Mouse (Mus musculus) forebrain, embryonic 13.5 days (tissue): Measurements from ENCODE around the gene Sash1. TPM values are rescaled to one million over a fixed set of nuclear protein-coding genes. Genes with fewer than 3 reads are reported as not detected.
"Not testable (repeated sequence)": the region's sequence is repeated elsewhere in the genome, so short reads cannot be mapped to it uniquely, and the experiment has no call there.

ENCODE experiments used
- ATAC-seq: fragments of 200-750 bp; cut with Nextera tagmentation; 2 replicates; pipeline ENCODE4 v1.8.0; 2017
- H3K27ac ChIP-seq: fragments of 300-500 bp; sonication (generic); 2 replicates; pipeline ENCODE4 v1.5.1; 2015; ENCODE audit warnings: inconsistent platforms, mild to moderate bottlenecking, moderate library complexity
- H3K27me3 ChIP-seq: fragments of 300-500 bp; sonication (generic); 2 replicates; pipeline ENCODE4 v1.6.1; 2015; ENCODE audit warnings: mild to moderate bottlenecking, inconsistent platforms
- H3K36me3 ChIP-seq: fragments of 300-500 bp; sonication (generic); 2 replicates; pipeline ENCODE4 v1.6.1; 2015; ENCODE audit warnings: mild to moderate bottlenecking, inconsistent platforms; ENCODE audit not compliant: poor library complexity, severe bottlenecking
- H3K4me1 ChIP-seq: fragments of 300-500 bp; sonication (generic); 2 replicates; pipeline ENCODE4 v1.6.1; 2015; ENCODE audit warnings: inconsistent platforms
- H3K4me2 ChIP-seq: fragments of 300-500 bp; sonication (generic); 2 replicates; pipeline ENCODE4 v1.6.1; 2015; ENCODE audit warnings: inconsistent platforms, mild to moderate bottlenecking, moderate library complexity
- H3K4me3 ChIP-seq: fragments of 300-500 bp; sonication (generic); 2 replicates; pipeline ENCODE4 v1.5.1; 2015; ENCODE audit warnings: mild to moderate bottlenecking, inconsistent platforms
- H3K9ac ChIP-seq: fragments of 300-500 bp; sonication (generic); 2 replicates; pipeline ENCODE4 v1.6.1; 2015; ENCODE audit warnings: mild to moderate bottlenecking, inconsistent platforms
- H3K9me3 ChIP-seq: fragments of 300-500 bp; sonication (generic); replicated peaks from 2 replicates; pipeline ENCODE4 v1.6.1; 2016; ENCODE audit warnings: inconsistent platforms
- WGBS: fragments of 180-500 bp; shearing (Covaris S2); methylation state at CpG from one replicate; pipeline ENCODE4 v1.1.7; 2015; 5-methylcytosine and 5-hydroxymethylcytosine counted together
- polyA plus RNA-seq: library from polyadenylated mRNA; unstranded; fragments of >200 nt; fragmentation: Nextera tagmentation; extraction: Ambion mirVana; gene quantifications from 2 replicates; pipeline ENCODE4 v1.2.1, GENCODE M21; 2015

Sash1 gene
- polyA plus RNA-seq, 1 experiment from 2014 or later: 2.5 TPM

GRCm38 (mm10) chr10:8742872-8743271, 143.0 kb downstream of the Sash1 start:
- no peaks in the 10 kb centered on the region for H3K9me3 ChIP-seq
- peaks cover 41% of the 10 kb centered on the region for H3K36me3 ChIP-seq
- 43% methylated on average over 2 of the region's 2 CpGs for WGBS
- ATAC-seq: peak; percentile 73
- H3K27me3 ChIP-seq: no peaks in the 10 kb centered on the region
- no peaks in the 10 kb centered on the region for H3K4me1 ChIP-seq
- H3K9ac ChIP-seq: no peak overlapping the region
- no peak overlapping the region for H3K4me3 ChIP-seq
- no peak overlapping the region for H3K27ac ChIP-seq
- no peak overlapping the region for H3K4me2 ChIP-seq

GRCm38 (mm10) chr10:8741505-8741904, 144.4 kb downstream of the Sash1 start:
- no peak overlapping the region for H3K27ac ChIP-seq
- H3K4me2 ChIP-seq: no peak overlapping the region
- H3K4me1 ChIP-seq: no peaks in the 10 kb centered on the region
- no peaks in the 10 kb centered on the region for H3K9me3 ChIP-seq
- peaks cover 43% of the 10 kb centered on the region for H3K36me3 ChIP-seq
- no peak overlapping the region for H3K4me3 ChIP-seq
- no peaks in the 10 kb centered on the region for H3K27me3 ChIP-seq
- 95% methylated on average over 9 of the region's 9 CpGs for WGBS
- H3K9ac ChIP-seq: no peak overlapping the region
- ATAC-seq: no peak

GRCm38 (mm10) chr10:8740797-8741196, 145.1 kb downstream of the Sash1 start:
- H3K9ac ChIP-seq: no peak overlapping the region
- H3K9me3 ChIP-seq: no peaks in the 10 kb centered on the region
- no peak overlapping the region for H3K27ac ChIP-seq
- no peak for ATAC-seq
- H3K4me2 ChIP-seq: no peak overlapping the region
- no peak overlapping the region for H3K4me3 ChIP-seq
- peaks cover 43% of the 10 kb centered on the region for H3K36me3 ChIP-seq
- 93% methylated on average over 5 of the region's 5 CpGs for WGBS
- H3K4me1 ChIP-seq: no peaks in the 10 kb centered on the region
- no peaks in the 10 kb centered on the region for H3K27me3 ChIP-seq

- Histone ChIP-seq H3K36me3 (peaks cover 36% of the 10 kb centered on the region), H3K9ac (no peak overlapping the region), H3K4me3 (no peak overlapping the region), H3K27me3 (no peaks in the 10 kb centered on the region), H3K4me2 (no peak overlapping the region), H3K4me1 (no peaks in the 10 kb centered on the region), H3K27ac (no peak overlapping the region), H3K9me3 (no peaks in the 10 kb centered on the region)
- 92% methylated on average over 34 of the region's 34 CpGs for WGBS
- ATAC-seq: no peak
Observed at GRCm38 (mm10) chr10:8729387-8730337, 156.2 kb downstream of the Sash1 start.

- no peak overlapping the region for H3K27ac ChIP-seq
- no peak overlapping the region for H3K4me2 ChIP-seq
- H3K27me3 ChIP-seq: no peaks in the 10 kb centered on the region
- no peak overlapping the region for H3K9ac ChIP-seq
- no peak overlapping the region for H3K4me3 ChIP-seq
- H3K4me1 ChIP-seq: no peaks in the 10 kb centered on the region
- 46% methylated on average over 13 of the region's 13 CpGs for WGBS
- no peaks in the 10 kb centered on the region for H3K9me3 ChIP-seq
- H3K36me3 ChIP-seq: no peaks in the 10 kb centered on the region
- ATAC-seq: no peak
Observed at GRCm38 (mm10) chr10:8719345-8719744, 166.5 kb downstream of the Sash1 start.

- H3K27me3 ChIP-seq: no peaks in the 10 kb centered on the region
- no peaks in the 10 kb centered on the region for H3K36me3 ChIP-seq
- no peak overlapping the region for H3K27ac ChIP-seq
- ATAC-seq: no peak
- no peak overlapping the region for H3K4me3 ChIP-seq
- H3K4me2 ChIP-seq: no peak overlapping the region
- WGBS: 85% methylated on average over 7 of the region's 7 CpGs
- H3K9ac ChIP-seq: no peak overlapping the region
- no peaks in the 10 kb centered on the region for H3K4me1 ChIP-seq
- no peaks in the 10 kb centered on the region for H3K9me3 ChIP-seq
Observed at GRCm38 (mm10) chr10:8718831-8719230, 167.0 kb downstream of the Sash1 start.

- no peaks in the 10 kb centered on the region for H3K27me3 ChIP-seq
- H3K4me2 ChIP-seq: no peak overlapping the region
- H3K9ac ChIP-seq: no peak overlapping the region
- 86% methylated on average over 5 of the region's 5 CpGs for WGBS
- H3K4me1 ChIP-seq: no peaks in the 10 kb centered on the region
- no peak overlapping the region for H3K4me3 ChIP-seq
- H3K9me3 ChIP-seq: no peaks in the 10 kb centered on the region
- no peak overlapping the region for H3K27ac ChIP-seq
- H3K36me3 ChIP-seq: no peaks in the 10 kb centered on the region
- no peak for ATAC-seq
Observed at GRCm38 (mm10) chr10:8717171-8717570, 168.7 kb downstream of the Sash1 start.

- Histone ChIP-seq H3K27ac (no peak overlapping the region), H3K9ac (no peak overlapping the region), H3K36me3 (no peaks in the 10 kb centered on the region), H3K4me3 (no peak overlapping the region), H3K4me2 (no peak overlapping the region), H3K4me1 (no peaks in the 10 kb centered on the region), H3K27me3 (no peaks in the 10 kb centered on the region), H3K9me3 (no peaks in the 10 kb centered on the region)
- peak; percentile 90 for ATAC-seq
- WGBS: 15% methylated on average over 12 of the region's 12 CpGs
Observed at GRCm38 (mm10) chr10:8715679-8716284, 170.1 kb downstream of the Sash1 start.

GRCm38 (mm10) chr10:8696636-8697035, 189.2 kb downstream of the Sash1 start:
- not testable (repeated sequence) for H3K9ac ChIP-seq, H3K9me3 ChIP-seq, H3K27ac ChIP-seq, H3K27me3 ChIP-seq, H3K4me2 ChIP-seq, ATAC-seq, H3K4me3 ChIP-seq, H3K36me3 ChIP-seq, H3K4me1 ChIP-seq
- WGBS: 94% methylated on average over 1 of the region's 1 CpGs

GRCm38 (mm10) chr10:8693996-8694500, 191.8 kb downstream of the Sash1 start:
- no peak overlapping the region for H3K27ac ChIP-seq
- no peak for ATAC-seq
- H3K27me3 ChIP-seq: no peaks in the 10 kb centered on the region
- H3K4me2 ChIP-seq: no peak overlapping the region
- no peak overlapping the region for H3K4me3 ChIP-seq
- H3K9ac ChIP-seq: no peak overlapping the region
- no peaks in the 10 kb centered on the region for H3K9me3 ChIP-seq
- H3K36me3 ChIP-seq: no peaks in the 10 kb centered on the region
- H3K4me1 ChIP-seq: no peaks in the 10 kb centered on the region
- 88% methylated on average over 7 of the region's 7 CpGs for WGBS

- no peak overlapping the region for H3K4me2 ChIP-seq
- H3K27ac ChIP-seq: no peak overlapping the region
- 74% methylated on average over 4 of the region's 4 CpGs for WGBS
- no peaks in the 10 kb centered on the region for H3K4me1 ChIP-seq
- H3K4me3 ChIP-seq: no peak overlapping the region
- no peaks in the 10 kb centered on the region for H3K9me3 ChIP-seq
- ATAC-seq: no peak
- no peak overlapping the region for H3K9ac ChIP-seq
- H3K27me3 ChIP-seq: no peaks in the 10 kb centered on the region
- H3K36me3 ChIP-seq: no peaks in the 10 kb centered on the region
Observed at GRCm38 (mm10) chr10:8693561-8693960, 192.3 kb downstream of the Sash1 start.

- Histone ChIP-seq H3K4me2 (no peak overlapping the region), H3K9ac (no peak overlapping the region), H3K4me3 (no peak overlapping the region), H3K27ac (no peak overlapping the region), H3K4me1 (no peaks in the 10 kb centered on the region), H3K9me3 (no peaks in the 10 kb centered on the region), H3K27me3 (no peaks in the 10 kb centered on the region), H3K36me3 (no peaks in the 10 kb centered on the region)
- 94% methylated on average over 2 of the region's 2 CpGs for WGBS
- ATAC-seq: no peak
Observed at GRCm38 (mm10) chr10:8692531-8692930, 193.3 kb downstream of the Sash1 start.
